Mouse (Mus musculus) heart, embryonic 11.5 days (tissue): ENCODE measurements around the gene Atrnl1. TPM values are rescaled to one million over a fixed set of nuclear protein-coding genes. Genes with fewer than 3 reads are reported as not detected.
A peak's percentile ranks its signal among the peaks of the same experiment; 100 is the strongest.

Experiments used
- ATAC-seq: fragments of 200-750 bp; cut with Nextera tagmentation; replicated peaks from 2 replicates; pipeline ENCODE4 v1.8.0; 2017; ENCODE audit warnings: moderate library complexity; ENCODE audit not compliant: insufficient number of reproducible peaks, low FRiP score, low TSS enrichment
- H3K27ac ChIP-seq: fragments of 300-500 bp; sonication (generic); 2 replicates; pipeline ENCODE4 v1.5.1; 2014; ENCODE audit warnings: mild to moderate bottlenecking, low read depth, low read length
- H3K27me3 ChIP-seq: fragments of 300-500 bp; sonication (generic); 2 replicates; pipeline ENCODE4 v1.6.1; 2014; ENCODE audit warnings: mild to moderate bottlenecking, low read length, mixed read lengths; ENCODE audit not compliant: control insufficient read depth, insufficient read depth
- H3K36me3 ChIP-seq: fragments of 300-500 bp; sonication (generic); 2 replicates; pipeline ENCODE4 v1.6.1; 2014; ENCODE audit warnings: mild to moderate bottlenecking, low read length, moderate library complexity, mixed read lengths; ENCODE audit not compliant: control insufficient read depth, insufficient read depth
- H3K4me1 ChIP-seq: fragments of 300-500 bp; sonication (generic); 2 replicates; pipeline ENCODE4 v1.6.1; 2014; ENCODE audit warnings: low read length; ENCODE audit not compliant: control insufficient read depth, insufficient read depth
- H3K4me2 ChIP-seq: fragments of 300-500 bp; sonication (generic); 2 replicates; pipeline ENCODE4 v1.6.1; 2014; ENCODE audit warnings: mild to moderate bottlenecking, moderate library complexity
- H3K4me3 ChIP-seq: fragments of 300-500 bp; sonication (generic); 2 replicates; pipeline ENCODE4 v1.5.1; 2014; ENCODE audit warnings: low read depth, low read length
- H3K9ac ChIP-seq: fragments of 300-500 bp; sonication (generic); 2 replicates; pipeline ENCODE4 v1.6.1; 2014; ENCODE audit warnings: mild to moderate bottlenecking, low read depth, low read length, moderate library complexity
- H3K9me3 ChIP-seq: fragments of 300-500 bp; sonication (generic); replicated peaks from 2 replicates; pipeline ENCODE4 v1.6.1; 2016; ENCODE audit warnings: low read length; ENCODE audit not compliant: control insufficient read depth
- WGBS: fragments of 180-500 bp; shearing (Covaris S2); extraction: QIAGEN DNeasy Blood & Tissue Kit; methylation state at CpG from one replicate; pipeline ENCODE4 v1.1.7; 2014; ENCODE audit not compliant: insufficient replicate concordance; 5-methylcytosine and 5-hydroxymethylcytosine counted together
- polyA plus RNA-seq: library from polyadenylated mRNA; unstranded; fragments of >200 nt; fragmentation: Nextera tagmentation; extraction: Ambion mirVana; gene quantifications from 2 replicates; pipeline ENCODE4 v1.2.1, GENCODE M21; 2014

Gene Atrnl1
- polyA plus RNA-seq, 1 experiment from 2014 or later: 4.0 TPM

GRCm38 (mm10) chr19:58060854-58061358 is 450.1 kb downstream of the Atrnl1 start:
- H3K4me3 ChIP-seq: peak overlapping the region; percentile 29
- H3K9ac ChIP-seq: no peak overlapping the region
- H3K27ac ChIP-seq: peak overlapping the region; percentile 41; the same call in 1 of the 2 replicates
- H3K36me3 ChIP-seq: no peaks in the 10 kb centered on the region
- peaks cover 31% of the 10 kb centered on the region for H3K4me1 ChIP-seq
- no peak for ATAC-seq
- H3K9me3 ChIP-seq: no peaks in the 10 kb centered on the region
- WGBS: 21% methylated on average over 15 of the region's 15 CpGs
- no peaks in the 10 kb centered on the region for H3K27me3 ChIP-seq
- H3K4me2 ChIP-seq: peak overlapping the region; percentile 60

- H3K27ac ChIP-seq: no peak overlapping the region
- no peak for ATAC-seq
Observed at GRCm38 (mm10) chr19:58061933-58062332, 451.1 kb downstream of the Atrnl1 start.

GRCm38 (mm10) chr19:58063541-58063940 is 452.7 kb downstream of the Atrnl1 start:
- no peak overlapping the region for H3K9ac ChIP-seq
- ATAC-seq: no peak
- H3K27me3 ChIP-seq: no peaks in the 10 kb centered on the region
- H3K27ac ChIP-seq: no peak overlapping the region
- H3K9me3 ChIP-seq: no peaks in the 10 kb centered on the region
- H3K4me1 ChIP-seq: peaks cover 34% of the 10 kb centered on the region
- 32% methylated on average over 6 of the region's 6 CpGs for WGBS
- no peaks in the 10 kb centered on the region for H3K36me3 ChIP-seq
- peak overlapping the region; percentile 49; the same call in 1 of the 2 replicates for H3K4me2 ChIP-seq
- H3K4me3 ChIP-seq: no peak overlapping the region

More at GRCm38 (mm10) chr19:58061933-58062332, 451.1 kb downstream of the Atrnl1 start:
- H3K9me3 ChIP-seq: no peaks in the 10 kb centered on the region
- no peak overlapping the region for H3K9ac ChIP-seq
- peaks cover 31% of the 10 kb centered on the region for H3K4me1 ChIP-seq
- 46% methylated on average over 8 of the region's 8 CpGs for WGBS
- no peaks in the 10 kb centered on the region for H3K36me3 ChIP-seq
- H3K4me2 ChIP-seq: no peak overlapping the region; the same call in 1 of the 2 replicates
- no peaks in the 10 kb centered on the region for H3K27me3 ChIP-seq
- H3K4me3 ChIP-seq: no peak overlapping the region

- H3K27me3 ChIP-seq: no peaks in the 10 kb centered on the region
- peak overlapping the region; percentile 8; the same call in 1 of the 2 replicates for H3K4me3 ChIP-seq
- H3K9ac ChIP-seq: no peak overlapping the region
- peak overlapping the region; percentile 31 for H3K27ac ChIP-seq
- WGBS: 8% methylated on average over 16 of the region's 16 CpGs
- ATAC-seq: no peak
- H3K9me3 ChIP-seq: no peaks in the 10 kb centered on the region
- peaks cover 34% of the 10 kb centered on the region for H3K4me1 ChIP-seq
- H3K4me2 ChIP-seq: peak overlapping the region; percentile 49
- H3K36me3 ChIP-seq: no peaks in the 10 kb centered on the region
Observed at GRCm38 (mm10) chr19:58064116-58065000, 453.5 kb downstream of the Atrnl1 start.

GRCm38 (mm10) chr19:58065001-58065314 is 454.1 kb downstream of the Atrnl1 start:
- H3K9ac ChIP-seq: no peak overlapping the region
- 34% methylated on average over 5 of the region's 5 CpGs for WGBS

GRCm38 (mm10) chr19:58065514-58065913 is 454.7 kb downstream of the Atrnl1 start:
- no peaks in the 10 kb centered on the region for H3K9me3 ChIP-seq
- no peak overlapping the region for H3K9ac ChIP-seq
- no peaks in the 10 kb centered on the region for H3K27me3 ChIP-seq
- H3K4me1 ChIP-seq: peaks cover 32% of the 10 kb centered on the region
- no peak overlapping the region for H3K4me3 ChIP-seq
- H3K4me2 ChIP-seq: no peak overlapping the region
- WGBS: 51% methylated on average over 2 of the region's 2 CpGs
- H3K27ac ChIP-seq: no peak overlapping the region
- no peaks in the 10 kb centered on the region for H3K36me3 ChIP-seq
- no peak for ATAC-seq

More at GRCm38 (mm10) chr19:58065001-58065314, 454.1 kb downstream of the Atrnl1 start:
- no peak for ATAC-seq
- no peaks in the 10 kb centered on the region for H3K9me3 ChIP-seq
- no peaks in the 10 kb centered on the region for H3K27me3 ChIP-seq
- H3K27ac ChIP-seq: peak overlapping the region; percentile 31
- peaks cover 36% of the 10 kb centered on the region for H3K4me1 ChIP-seq
- peak overlapping the region; percentile 49 for H3K4me2 ChIP-seq
- no peak overlapping the region; the same call in 1 of the 2 replicates for H3K4me3 ChIP-seq
- no peaks in the 10 kb centered on the region for H3K36me3 ChIP-seq

- no peak overlapping the region for H3K4me2 ChIP-seq
- no peak overlapping the region for H3K9ac ChIP-seq
- WGBS: 67% methylated on average over 2 of the region's 2 CpGs
- H3K27ac ChIP-seq: no peak overlapping the region
- H3K9me3 ChIP-seq: no peaks in the 10 kb centered on the region
- no peak overlapping the region for H3K4me3 ChIP-seq
- H3K4me1 ChIP-seq: peaks cover 19% of the 10 kb centered on the region
- H3K27me3 ChIP-seq: no peaks in the 10 kb centered on the region
- no peaks in the 10 kb centered on the region for H3K36me3 ChIP-seq
- ATAC-seq: no peak
Observed at GRCm38 (mm10) chr19:58068114-58068513, 457.3 kb downstream of the Atrnl1 start.

GRCm38 (mm10) chr19:58068958-58069357 is 458.1 kb downstream of the Atrnl1 start:
- no peaks in the 10 kb centered on the region for H3K36me3 ChIP-seq
- 82% methylated on average over 2 of the region's 2 CpGs for WGBS
- no peak for ATAC-seq
- H3K9ac ChIP-seq: no peak overlapping the region
- no peak overlapping the region for H3K27ac ChIP-seq
- H3K4me2 ChIP-seq: no peak overlapping the region
- H3K9me3 ChIP-seq: no peaks in the 10 kb centered on the region
- H3K4me3 ChIP-seq: no peak overlapping the region
- peaks cover 19% of the 10 kb centered on the region for H3K4me1 ChIP-seq
- no peaks in the 10 kb centered on the region for H3K27me3 ChIP-seq
